Mouse (Mus musculus) cerebellum, postnatal 10 days (tissue): ENCODE data around the gene Bcl2a1a.
A peak's percentile ranks its signal among the peaks of the same experiment; 100 is the strongest.
"Not testable (repeated sequence)": the region's sequence is repeated elsewhere in the genome, so short reads cannot be mapped to it uniquely, and the experiment has no call there.

Experiments used
- DNase-seq, 2 experiments: peaks; one replicate each; pipeline ENCODE4 v3.0.0; 2021; ENCODE audit warnings: mixed read lengths in 2 of 2

The Bcl2a1a gene

DNA sequence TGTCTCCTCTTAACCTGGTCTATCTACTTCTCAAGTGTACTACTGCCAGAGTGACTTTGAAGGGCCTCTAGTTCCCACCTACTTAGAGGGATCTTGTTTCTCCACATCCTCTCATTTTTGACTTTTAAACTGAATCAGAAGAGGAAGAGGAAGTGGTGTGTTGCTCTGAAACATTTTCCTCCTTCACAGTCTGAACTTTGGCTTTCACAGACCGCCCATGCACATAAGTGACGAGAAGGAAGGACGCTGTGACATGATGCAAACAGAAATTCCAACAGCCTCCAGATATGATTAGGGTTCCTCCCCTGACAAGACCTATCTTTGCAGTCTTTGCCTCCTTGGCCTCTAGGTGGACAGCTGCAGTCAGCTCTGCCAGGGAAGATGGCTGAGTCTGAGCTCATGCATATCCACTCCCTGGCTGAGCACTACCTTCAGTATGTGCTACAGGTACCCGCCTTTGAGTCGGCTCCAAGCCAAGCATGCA is at the start of gene Bcl2a1a:
TSS of gene Bcl2a1a (plus strand) at position 231 of the 484 bp plus-strand sequence.
- not testable (repeated sequence) for DNase-seq

DNA sequence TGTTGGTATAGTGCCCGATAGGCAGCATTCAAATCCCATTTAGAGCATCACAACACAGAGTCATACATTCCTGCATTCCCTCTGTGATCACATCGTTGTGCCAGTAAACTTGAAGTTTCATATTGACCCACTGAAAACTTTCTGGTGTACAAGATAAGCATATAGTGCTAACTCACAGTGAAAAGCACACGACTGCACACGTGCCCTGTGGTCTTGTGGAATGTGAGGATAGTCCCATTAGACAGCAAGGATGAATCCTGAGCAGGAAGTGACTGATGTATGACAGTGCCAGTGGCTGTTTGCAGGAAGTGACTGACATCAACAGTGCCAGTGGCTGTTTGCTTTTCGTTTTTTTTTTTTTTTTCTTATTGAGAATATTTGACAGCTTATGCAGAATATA is 40.1 kb upstream of the Bcl2a1a start:
- not testable (repeated sequence) for DNase-seq

DNA sequence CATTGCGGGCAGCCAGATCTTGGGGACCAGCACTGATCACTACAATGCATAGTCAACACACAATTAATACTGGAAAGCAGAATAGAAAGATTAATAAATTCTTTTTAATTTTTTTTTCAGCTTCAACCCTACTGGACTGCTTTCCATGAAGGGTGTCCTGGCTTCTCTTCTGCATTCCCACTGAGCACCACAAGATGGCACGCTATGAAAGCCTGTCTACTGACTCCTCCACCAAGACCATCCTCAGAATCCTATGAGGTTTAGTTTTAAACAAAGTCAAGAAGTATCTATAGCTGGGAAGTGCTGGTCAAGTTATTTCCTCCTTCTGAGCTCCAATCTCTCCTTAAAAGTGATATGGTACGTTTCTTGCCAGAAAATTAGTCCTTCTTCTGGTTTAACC is 18.4 kb upstream of the Bcl2a1a start:
- peak; percentile 43 to 55 for DNase-seq

DNA sequence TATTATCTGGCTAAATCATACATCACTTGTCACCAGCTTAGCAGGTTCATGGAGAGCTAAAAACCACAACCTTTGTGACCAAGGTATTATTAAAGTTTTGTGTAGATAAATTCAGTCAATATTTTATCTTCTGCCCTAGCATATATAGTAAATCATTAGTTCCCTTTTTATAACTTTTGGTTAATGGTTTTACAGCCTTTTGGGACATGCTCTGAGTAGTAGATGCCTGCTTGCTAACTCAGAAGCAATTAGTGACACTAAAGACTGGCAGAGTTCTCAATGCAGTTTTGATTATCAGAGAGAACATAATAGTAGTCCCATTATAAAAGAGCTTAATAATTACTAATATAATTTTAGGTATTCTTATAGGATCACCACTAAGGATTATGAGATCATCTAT is 5.2 kb upstream of the Bcl2a1a start:
- not testable (repeated sequence) for DNase-seq

DNA sequence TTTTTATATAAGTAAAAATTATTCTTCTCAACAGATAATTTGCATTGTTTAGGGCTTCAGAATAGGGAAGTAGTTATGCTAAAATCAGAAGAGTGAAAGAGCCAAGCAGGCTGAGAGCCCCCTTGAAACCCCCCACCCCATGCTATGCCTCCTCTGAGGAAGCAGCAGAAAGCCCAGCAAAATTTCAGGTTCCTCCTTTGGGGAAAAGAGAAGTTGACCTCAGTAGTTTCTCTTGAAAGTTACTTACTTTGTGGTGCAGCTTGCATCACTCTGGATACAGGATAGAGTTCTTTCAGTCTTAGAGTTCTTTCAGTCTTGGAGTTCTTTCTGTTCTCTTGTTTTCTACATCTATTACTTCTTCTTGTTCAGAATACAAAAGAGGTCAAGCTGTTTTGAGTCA is 3.5 kb upstream of the Bcl2a1a start:
- DNase-seq, result not testable (repeated sequence)

DNA sequence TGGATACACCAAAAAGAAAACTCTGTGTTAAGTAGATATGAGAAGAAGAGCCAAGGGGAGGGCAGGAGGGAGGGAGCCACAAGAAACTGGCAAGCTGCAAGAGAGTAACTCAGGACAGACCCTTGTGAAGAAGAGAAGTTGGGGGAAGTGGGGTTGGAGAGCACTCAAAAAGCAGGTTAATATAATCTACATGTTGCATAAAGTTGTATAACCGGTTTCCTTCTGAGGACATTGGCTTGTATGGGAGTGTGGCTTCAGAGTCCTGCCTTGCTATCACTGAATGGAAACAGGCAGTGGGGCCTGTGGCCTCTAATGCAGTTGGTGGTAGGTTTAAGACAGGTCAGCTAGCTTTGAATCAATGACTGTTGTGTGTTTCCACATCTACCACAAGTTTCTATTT is 1.5 kb upstream of the Bcl2a1a start:
- DNase-seq, result not testable (repeated sequence)

DNA sequence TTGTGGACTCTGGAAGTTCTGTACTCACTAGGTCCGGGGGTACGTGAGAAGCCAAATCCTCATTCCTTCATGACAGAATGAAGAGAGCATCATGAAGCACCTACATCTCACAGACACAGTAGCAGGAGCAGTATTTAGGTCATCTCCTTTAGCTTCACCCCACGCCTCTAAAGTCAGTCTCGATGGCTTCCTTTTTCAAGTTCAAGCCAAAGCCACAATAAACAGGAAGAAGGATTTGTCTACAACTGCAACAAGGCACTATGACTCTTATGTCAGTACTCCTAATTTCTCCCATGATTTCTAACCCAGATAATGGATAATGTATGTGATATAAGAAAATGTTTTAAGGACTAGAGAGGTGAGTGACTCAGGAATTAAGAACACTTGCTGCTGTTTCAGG is 665 bp upstream of the Bcl2a1a start:
- not testable (repeated sequence) for DNase-seq

DNA sequence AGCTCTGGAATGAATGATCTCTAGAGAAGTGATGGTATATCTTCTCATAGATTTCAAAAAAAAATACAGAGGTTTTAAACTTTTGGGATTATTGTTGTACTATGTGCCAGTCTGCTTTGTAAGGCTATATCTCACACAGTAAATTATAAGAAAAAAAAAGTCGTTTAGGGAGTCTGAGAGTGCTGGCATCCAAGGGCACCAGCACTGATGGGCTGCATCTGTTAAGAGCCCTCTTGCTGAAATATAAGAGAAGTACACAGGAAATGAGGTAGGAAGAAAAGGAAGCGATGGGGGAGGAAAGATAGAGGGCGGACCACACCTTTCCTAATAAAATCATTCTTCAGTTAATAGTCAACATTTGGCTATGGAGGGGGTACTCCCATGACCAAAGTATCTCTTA is 2.2 kb downstream of the Bcl2a1a start:
- DNase-seq, result no peak

DNA sequence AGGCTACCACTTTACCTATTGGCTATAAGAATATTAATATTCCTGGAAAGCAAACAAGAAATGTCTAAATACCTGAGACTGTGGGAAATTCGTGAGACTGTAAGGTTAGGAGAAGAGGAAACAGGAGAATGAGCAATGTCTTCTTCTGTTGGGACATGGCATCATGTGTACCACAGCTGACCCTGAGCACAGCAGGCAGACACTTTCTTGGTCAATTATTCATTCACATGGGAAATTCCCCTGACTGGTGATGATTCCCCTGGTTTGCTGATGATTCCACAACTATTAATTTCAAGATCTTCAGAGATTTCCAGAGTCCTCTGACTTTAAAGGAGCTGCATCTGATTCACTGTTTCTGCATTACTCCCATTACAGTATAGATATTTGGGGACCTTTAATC is 3.3 kb downstream of the Bcl2a1a start:
- DNase-seq, result not testable (repeated sequence)

DNA sequence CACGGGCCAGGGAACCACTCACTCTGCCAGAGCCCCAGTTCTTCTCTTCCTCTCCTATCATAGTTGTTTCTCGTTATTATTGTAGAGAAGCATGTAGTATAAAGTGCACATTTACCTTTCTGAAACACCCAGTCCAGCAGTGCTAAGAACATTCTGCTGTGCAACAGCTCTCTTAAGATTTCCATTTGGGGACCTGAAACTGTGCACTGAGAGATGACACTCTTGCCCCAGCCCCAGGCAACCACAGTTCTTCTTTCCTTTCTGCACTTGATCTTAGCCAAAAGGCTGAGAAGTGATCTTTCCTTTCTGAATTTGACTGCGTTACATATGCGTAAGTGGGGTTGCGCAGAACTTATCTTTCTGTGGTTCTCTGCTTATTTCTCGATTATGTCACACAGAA is 9.8 kb downstream of the Bcl2a1a start:
- not testable (repeated sequence) for DNase-seq

DNA sequence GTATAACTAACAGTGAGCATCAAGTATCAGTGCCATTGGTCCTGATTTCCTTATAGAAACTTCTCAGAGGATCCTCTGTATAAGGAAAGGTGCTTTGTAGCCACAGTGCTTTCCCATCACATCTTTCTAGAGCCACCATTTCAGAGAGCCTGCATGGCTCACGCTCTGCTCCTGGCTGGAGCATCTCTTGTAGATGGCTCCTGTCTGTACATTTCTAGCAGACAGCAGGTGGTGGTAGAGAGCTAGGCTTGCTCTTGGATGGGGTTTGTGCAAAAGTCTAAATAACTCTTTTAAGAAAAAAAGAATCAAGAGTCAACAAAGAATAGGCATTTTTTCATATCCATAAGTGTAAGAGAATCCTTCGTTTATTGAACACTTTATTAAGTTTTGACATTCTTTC is 12.8 kb downstream of the Bcl2a1a start:
- DNase-seq, result not testable (repeated sequence)

DNA sequence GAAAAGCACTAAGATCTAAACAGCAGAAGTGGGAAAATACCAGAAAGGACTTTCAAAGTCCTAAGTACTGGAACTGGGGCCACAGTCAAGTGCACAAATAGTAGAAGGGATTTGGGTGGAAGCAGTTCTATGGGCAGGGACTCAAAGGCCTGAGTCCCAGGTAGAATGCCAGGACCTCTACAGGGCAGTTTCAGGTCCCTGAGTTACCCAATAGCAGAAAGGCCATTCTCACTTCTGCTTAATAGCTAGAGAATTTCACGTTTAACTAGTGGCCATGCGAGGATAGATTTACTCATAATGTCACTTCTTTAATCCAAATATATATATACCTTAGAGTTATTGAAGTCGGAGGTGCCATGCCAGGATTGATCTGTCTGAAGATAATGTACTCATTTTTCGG is 20.2 kb downstream of the Bcl2a1a start:
- not testable (repeated sequence) for DNase-seq

DNA sequence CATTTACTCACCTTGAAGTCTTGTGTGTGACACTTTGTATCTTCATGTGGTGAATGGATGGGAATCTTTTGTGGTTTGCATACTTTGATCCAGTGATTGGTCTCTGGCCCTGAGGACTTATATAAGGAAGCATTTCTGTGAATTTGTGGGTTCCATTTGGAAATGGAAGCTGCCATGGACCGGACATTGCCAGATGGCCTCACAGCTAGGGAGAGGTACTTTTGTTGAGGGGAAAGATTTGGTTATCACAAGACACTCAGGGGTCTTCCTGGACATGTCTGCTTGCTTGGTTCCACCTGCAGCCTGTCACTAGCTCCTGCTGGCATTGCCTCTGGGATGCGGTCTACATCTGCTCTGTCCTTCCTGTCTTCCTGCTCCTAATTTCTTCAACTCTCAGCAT is 23.1 kb downstream of the Bcl2a1a start:
- peak; percentile 41 to 66 for DNase-seq

DNA sequence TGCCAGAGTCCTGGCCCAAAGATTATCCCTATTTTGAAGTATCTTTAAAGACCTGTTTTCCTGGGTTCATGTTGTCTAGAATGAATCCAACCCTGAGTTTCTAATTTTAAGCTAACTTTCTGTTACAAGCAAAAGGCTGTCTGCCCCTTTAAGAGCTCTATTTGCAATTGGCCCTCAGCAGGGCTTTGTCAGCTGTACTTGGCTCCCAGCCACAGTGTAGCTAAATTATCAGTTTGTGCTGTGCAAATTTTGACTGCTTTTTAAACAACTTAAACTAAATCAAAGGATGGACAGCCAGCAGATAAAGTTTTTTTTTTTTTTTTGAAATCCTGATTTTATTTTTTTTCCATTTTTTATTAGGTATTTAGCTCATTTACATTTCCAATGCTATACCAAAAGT is 44.8 kb downstream of the Bcl2a1a start:
- DNase-seq, result not testable (repeated sequence)
